Mouse (Mus musculus) liver, adult (tissue): ENCODE data around the gene Cenpf.

Experiments
- GATA4 ChIP-seq: IDR thresholded peaks from 2 replicates; pipeline ENCODE4 v1.6.1; 2014; ENCODE audit warnings: mild to moderate bottlenecking, low read length; ENCODE audit not compliant: insufficient replicate concordance

Cenpf gene

GRCm38 (mm10) chr1:189618970-189619740 lies 68.7 kb downstream of the Cenpf start:
- TF ChIP-seq GATA4 = peak; percentile 44; the same call in 1 of the 2 replicates

- no peak for TF ChIP-seq GATA4
These were observed 70.5 kb downstream of the Cenpf start for GRCm38 (mm10) chr1:189617381-189617780.

GRCm38 (mm10) chr1:189615246-189615645 lies 72.6 kb downstream of the Cenpf start:
- no peak for TF ChIP-seq GATA4

- no peak for TF ChIP-seq GATA4
These were observed 74.8 kb downstream of the Cenpf start for GRCm38 (mm10) chr1:189613076-189613475.

GRCm38 (mm10) chr1:189611775-189612174 lies 76.1 kb downstream of the Cenpf start:
- no peak for TF ChIP-seq GATA4

GRCm38 (mm10) chr1:189608640-189609039 lies 79.2 kb downstream of the Cenpf start:
- no peak for TF ChIP-seq GATA4

- TF ChIP-seq GATA4 = no peak
These were observed 79.8 kb downstream of the Cenpf start for GRCm38 (mm10) chr1:189608039-189608438.

GRCm38 (mm10) chr1:189605598-189606126 lies 82.2 kb downstream of the Cenpf start:
- no peak for TF ChIP-seq GATA4

- no peak for TF ChIP-seq GATA4
These were observed 90.8 kb downstream of the Cenpf start for GRCm38 (mm10) chr1:189597096-189597495.
